Mouse (Mus musculus): Measurements from ENCODE around the gene Spata25. TPM values are rescaled to one million over a fixed set of nuclear protein-coding genes. Genes with fewer than 3 reads are reported as not detected.

The Spata25 gene
- polyA plus RNA-seq, 1 experiment from 2014 or later: not detected

DNA sequence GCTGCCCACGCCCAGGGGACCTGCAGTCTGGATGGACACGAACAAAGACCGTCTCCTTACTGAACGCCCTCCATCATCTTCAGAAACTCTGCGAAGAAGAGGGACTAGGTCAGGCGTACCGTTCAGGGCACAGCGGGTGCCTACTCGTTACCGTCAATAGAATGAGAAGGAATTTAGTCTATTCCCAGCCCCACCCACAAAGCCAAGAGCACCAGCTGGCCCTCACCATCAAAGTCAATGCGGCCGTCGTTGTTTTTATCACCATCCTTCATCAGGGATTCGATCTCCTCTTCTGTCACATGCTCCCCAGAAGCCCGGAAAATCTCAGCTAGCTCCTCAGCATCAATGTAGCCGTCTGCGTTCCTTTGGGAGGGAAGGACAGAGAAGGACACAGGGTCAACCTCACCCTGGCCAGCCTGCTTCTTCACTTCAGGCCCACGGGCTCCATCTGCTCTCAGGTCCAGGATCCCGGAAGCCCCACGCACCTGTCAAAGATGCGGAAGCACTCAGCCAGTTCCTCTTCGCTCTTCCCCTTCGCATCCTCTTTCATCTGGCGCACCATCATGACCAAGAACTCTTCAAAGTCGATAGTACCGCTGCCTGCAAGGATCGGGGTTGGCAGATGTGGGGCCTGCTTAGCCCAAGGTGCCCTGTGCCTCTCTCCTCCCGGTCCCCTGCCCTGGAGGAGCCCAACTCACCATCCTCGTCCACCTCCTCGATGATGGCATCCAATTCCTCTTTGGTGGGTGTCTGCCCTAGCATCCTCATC is 50.9 kb downstream of the Spata25 start:
- no peak overlapping the region for H3K27ac ChIP-seq (ENCODE audit: low read depth)
- 75% methylated on average over 30 of the region's 30 CpGs for WGBS
- no peaks in the 10 kb centered on the region for H3K9me3 ChIP-seq (ENCODE audit: low read depth, low read length)
- no peak for TF ChIP-seq CTCF (IDR thresholded peaks at IDR 0.05; ENCODE audit: low read depth)
- H3K4me2 ChIP-seq: no peak overlapping the region
- H3K36me3 ChIP-seq (ENCODE audit: insufficient read depth): peaks cover 13% of the 10 kb centered on the region
- ATAC-seq (ENCODE audit: insufficient read depth) (no peak), DNase-seq (no peak)
- H3K27me3 ChIP-seq (ENCODE audit: insufficient read depth, low read length): no peaks in the 10 kb centered on the region; the same call in 1 of the 2 replicates
- no peak overlapping the region for H3K4me3 ChIP-seq (ENCODE audit: low read depth, low read length)
- H3K4me1 ChIP-seq (ENCODE audit: insufficient read depth): no peaks in the 10 kb centered on the region
- no peak overlapping the region for H3K9ac ChIP-seq

DNA sequence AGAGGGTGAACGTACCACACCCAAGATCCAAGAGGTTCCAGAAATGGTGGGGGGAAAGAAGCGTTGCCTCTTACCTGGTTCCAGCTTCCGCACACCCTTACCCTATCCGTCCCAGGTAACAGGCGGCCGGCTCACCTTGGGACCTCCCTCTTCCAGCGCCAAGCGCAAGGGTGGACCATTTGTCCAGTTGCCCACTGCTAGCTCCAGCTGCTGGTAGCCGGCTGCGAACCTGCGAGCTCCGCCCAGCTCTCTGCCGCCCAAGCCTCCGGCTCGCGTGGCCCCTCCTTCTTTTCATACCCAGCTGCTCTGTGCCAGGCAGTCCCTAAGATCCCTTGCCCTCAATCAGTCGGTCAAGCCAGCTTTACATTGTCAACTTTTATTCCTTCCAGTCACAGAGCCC is 51.5 kb downstream of the Spata25 start:
- Histone ChIP-seq H3K9me3 (ENCODE audit: low read depth, low read length) (no peaks in the 10 kb centered on the region), H3K4me2 (no peak overlapping the region), H3K36me3 (ENCODE audit: insufficient read depth) (peaks cover 19% of the 10 kb centered on the region), H3K27me3 (ENCODE audit: insufficient read depth, low read length) (no peaks in the 10 kb centered on the region; the same call in 1 of the 2 replicates), H3K4me3 (ENCODE audit: low read depth, low read length) (no peak overlapping the region), H3K27ac (ENCODE audit: low read depth) (no peak overlapping the region), H3K9ac (no peak overlapping the region), H3K4me1 (ENCODE audit: insufficient read depth) (no peaks in the 10 kb centered on the region)
- DNase-seq: no peak
- 56% methylated on average over 17 of the region's 17 CpGs for WGBS
- no peak for TF ChIP-seq CTCF (IDR thresholded peaks at IDR 0.05; ENCODE audit: low read depth)
- ATAC-seq (ENCODE audit: insufficient read depth): no peak

Other genes with a start within 250 kb of the Spata25 start
- 0.65 and 0.95 TPM in 2 replicates for gene Wfdc6a, start 243.1 kb downstream of the Spata25 start, polyA plus RNA-seq (2014; fragmentation: Nextera tagmentation; extraction: Ambion mirVana)
- gene Eppin, start 234.9 kb downstream of the Spata25 start, polyA plus RNA-seq (2014; fragmentation: Nextera tagmentation; extraction: Ambion mirVana): not detected in 2 replicates
- not detected in 2 replicates for gene Wfdc6b, start 215.0 kb downstream of the Spata25 start, polyA plus RNA-seq (2014; fragmentation: Nextera tagmentation; extraction: Ambion mirVana)
- gene Wfdc8, start 214.9 kb downstream of the Spata25 start, polyA plus RNA-seq (2014; fragmentation: Nextera tagmentation; extraction: Ambion mirVana): not detected in 2 replicates
- gene Wfdc16, start 189.7 kb downstream of the Spata25 start, polyA plus RNA-seq (2014; fragmentation: Nextera tagmentation; extraction: Ambion mirVana): not detected in 2 replicates
- not detected in 2 replicates for gene Wfdc10, start 172.5 kb downstream of the Spata25 start, polyA plus RNA-seq (2014; fragmentation: Nextera tagmentation; extraction: Ambion mirVana)
- not detected in 2 replicates for gene Wfdc9, start 172.0 kb downstream of the Spata25 start, polyA plus RNA-seq (2014; fragmentation: Nextera tagmentation; extraction: Ambion mirVana)
- not detected in 2 replicates for gene Wfdc11, start 154.4 kb downstream of the Spata25 start, polyA plus RNA-seq (2014; fragmentation: Nextera tagmentation; extraction: Ambion mirVana)
- not detected in 2 replicates for gene Wfdc13, start 143.4 kb downstream of the Spata25 start, polyA plus RNA-seq (2014; fragmentation: Nextera tagmentation; extraction: Ambion mirVana)
- gene Spint4, start 130.0 kb downstream of the Spata25 start, polyA plus RNA-seq (2014; fragmentation: Nextera tagmentation; extraction: Ambion mirVana): not detected in 2 replicates
- not detected in 2 replicates for gene Spint5, start 113.2 kb downstream of the Spata25 start, polyA plus RNA-seq (2014; fragmentation: Nextera tagmentation; extraction: Ambion mirVana)
- 1.3 and 1.4 TPM in 2 replicates for gene Wfdc3, start 82.6 kb downstream of the Spata25 start, polyA plus RNA-seq (2014; fragmentation: Nextera tagmentation; extraction: Ambion mirVana)
- gene Dnttip1, start 82.6 kb downstream of the Spata25 start, polyA plus RNA-seq (2014; fragmentation: Nextera tagmentation; extraction: Ambion mirVana): 74.7 and 77.6 TPM in 2 replicates
- gene Ube2c, start 58.6 kb downstream of the Spata25 start, polyA plus RNA-seq (2014; fragmentation: Nextera tagmentation; extraction: Ambion mirVana): 586 and 619 TPM in 2 replicates
- not detected in 2 replicates for gene Tnnc2, start 48.6 kb downstream of the Spata25 start, polyA plus RNA-seq (2014; fragmentation: Nextera tagmentation; extraction: Ambion mirVana)
- 19.1 and 21.3 TPM in 2 replicates for gene Snx21, start 42.7 kb downstream of the Spata25 start, polyA plus RNA-seq (2014; fragmentation: Nextera tagmentation; extraction: Ambion mirVana)
- gene Acot8, start 23.7 kb downstream of the Spata25 start, polyA plus RNA-seq (2014; fragmentation: Nextera tagmentation; extraction: Ambion mirVana): 16.2 and 17.8 TPM in 2 replicates
- 6.7 and 7.0 TPM in 2 replicates for gene Zswim3, start 23.4 kb downstream of the Spata25 start, polyA plus RNA-seq (2014; fragmentation: Nextera tagmentation; extraction: Ambion mirVana)
- gene Zswim1, start 5.9 kb downstream of the Spata25 start, polyA plus RNA-seq (2014; fragmentation: Nextera tagmentation; extraction: Ambion mirVana): 20.8 and 21.1 TPM in 2 replicates
- 114 and 125 TPM in 2 replicates for gene Ctsa, start 4.3 kb upstream of the Spata25 start, polyA plus RNA-seq (2014; fragmentation: Nextera tagmentation; extraction: Ambion mirVana)
- 6.3 and 6.6 TPM in 2 replicates for gene Neurl2, start 4.9 kb upstream of the Spata25 start, polyA plus RNA-seq (2014; fragmentation: Nextera tagmentation; extraction: Ambion mirVana)
- gene Pltp, start 29.2 kb upstream of the Spata25 start, polyA plus RNA-seq (2014; fragmentation: Nextera tagmentation; extraction: Ambion mirVana): 122 and 126 TPM in 2 replicates
- 76.9 and 83.0 TPM in 2 replicates for gene Pcif1, start 50.8 kb upstream of the Spata25 start, polyA plus RNA-seq (2014; fragmentation: Nextera tagmentation; extraction: Ambion mirVana)
- 14.8 and 15.8 TPM in 2 replicates for gene Zfp335, start 83.2 kb upstream of the Spata25 start, polyA plus RNA-seq (2014; fragmentation: Nextera tagmentation; extraction: Ambion mirVana)
- 0.24 and 0.25 TPM in 2 replicates for gene Mmp9, start 112.2 kb upstream of the Spata25 start, polyA plus RNA-seq (2014; fragmentation: Nextera tagmentation; extraction: Ambion mirVana)
- gene Slc12a5, start 132.3 kb upstream of the Spata25 start, polyA plus RNA-seq (2014; fragmentation: Nextera tagmentation; extraction: Ambion mirVana): 0.57 and 1.6 TPM in 2 replicates
- 72.8 and 81.6 TPM in 2 replicates for gene Ncoa5, start 206.3 kb upstream of the Spata25 start, polyA plus RNA-seq (2014; fragmentation: Nextera tagmentation; extraction: Ambion mirVana)
- gene Cd40, start 227.1 kb upstream of the Spata25 start, polyA plus RNA-seq (2014; fragmentation: Nextera tagmentation; extraction: Ambion mirVana): 20.3 and 22.1 TPM in 2 replicates